Mouse (Mus musculus): Measurements from ENCODE around the gene A530016L24Rik. TPM values are rescaled to one million over a fixed set of nuclear protein-coding genes. Genes with fewer than 3 reads are reported as not detected.

A530016L24Rik gene
- total RNA-seq (2018; cell fraction: chromatin; rRNA removed): not detected
- total RNA-seq (2018; cell fraction: cytosol; rRNA removed): not detected
- not detected for total RNA-seq (2018; cell fraction: nucleus; rRNA removed)
- polyA plus RNA-seq (2018): not detected in 3 replicates

GRCm38 (mm10) chr12:112489134-112489533 is at the start of gene A530016L24Rik:
TSS of gene A530016L24Rik (plus strand) at chr12:112489448.
- Histone ChIP-seq H3K27ac (no peak within 1 kb of the TSS), H3K4me3 (ENCODE audit: inconsistent target) (no peak within 1 kb of the TSS), H3K36me3 (ENCODE audit: inconsistent target) (no peaks in the 10 kb centered on the region), H3K79me2 (ENCODE audit: inconsistent target) (no peaks in the 10 kb centered on the region)
- WGBS (ENCODE audit: missing documents): 89% methylated on average over 8 of the region's 8 CpGs

- no peaks in the 10 kb centered on the region for H3K36me3 ChIP-seq (ENCODE audit: inconsistent target)
- no peak overlapping the region for H3K27ac ChIP-seq
- 70% methylated on average over 1 of the region's 1 CpGs for WGBS (ENCODE audit: missing documents)
- no peaks in the 10 kb centered on the region for H3K79me2 ChIP-seq (ENCODE audit: inconsistent target)
- H3K4me3 ChIP-seq (ENCODE audit: inconsistent target): no peak overlapping the region
These were observed 49.3 kb upstream of the A530016L24Rik start for GRCm38 (mm10) chr12:112439993-112440392.

GRCm38 (mm10) chr12:112449144-112449827 is 40.0 kb upstream of the A530016L24Rik start:
- Histone ChIP-seq H3K27ac (no peak overlapping the region), H3K36me3 (ENCODE audit: inconsistent target) (no peaks in the 10 kb centered on the region), H3K4me3 (ENCODE audit: inconsistent target) (no peak overlapping the region), H3K79me2 (ENCODE audit: inconsistent target) (no peaks in the 10 kb centered on the region)
- WGBS (ENCODE audit: missing documents): 28% methylated on average over 18 of the region's 18 CpGs

- Histone ChIP-seq H3K36me3 (ENCODE audit: inconsistent target) (no peaks in the 10 kb centered on the region), H3K79me2 (ENCODE audit: inconsistent target) (no peaks in the 10 kb centered on the region), H3K4me3 (ENCODE audit: inconsistent target) (no peak overlapping the region), H3K27ac (no peak overlapping the region)
- 24% methylated on average over 8 of the region's 8 CpGs for WGBS (ENCODE audit: missing documents)
These were observed 39.4 kb upstream of the A530016L24Rik start for GRCm38 (mm10) chr12:112449828-112450180.

- no peak overlapping the region for H3K27ac ChIP-seq
- no peaks in the 10 kb centered on the region for H3K36me3 ChIP-seq (ENCODE audit: inconsistent target)
- H3K4me3 ChIP-seq (ENCODE audit: inconsistent target): no peak overlapping the region
- 62% methylated on average over 6 of the region's 6 CpGs for WGBS (ENCODE audit: missing documents)
- no peaks in the 10 kb centered on the region for H3K79me2 ChIP-seq (ENCODE audit: inconsistent target)
These were observed 38.4 kb upstream of the A530016L24Rik start for GRCm38 (mm10) chr12:112450883-112451282.

DNA sequence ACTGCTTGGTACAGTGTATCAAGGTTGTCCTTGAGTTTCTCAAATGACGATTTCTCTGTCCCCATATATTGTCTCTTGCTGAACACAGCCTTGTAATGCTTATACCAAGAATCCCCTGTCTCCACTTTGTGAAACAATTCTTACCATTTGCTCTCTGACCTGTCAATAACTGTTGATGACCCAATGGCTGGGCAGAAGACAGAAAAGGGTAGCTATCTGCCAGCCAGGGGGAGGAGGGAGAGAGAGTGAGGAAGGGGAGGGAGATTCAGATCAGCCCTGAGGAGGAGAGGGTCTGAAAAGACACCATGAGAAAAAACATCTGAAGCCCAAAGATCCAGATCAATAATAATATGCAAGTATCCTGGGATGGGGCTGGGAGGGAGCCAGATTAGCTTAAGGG is 37.9 kb upstream of the A530016L24Rik start:
- 93% methylated on average over 1 of the region's 1 CpGs for WGBS (ENCODE audit: missing documents)
- no peaks in the 10 kb centered on the region for H3K36me3 ChIP-seq (ENCODE audit: inconsistent target)

GRCm38 (mm10) chr12:112451826-112452225 is 37.4 kb upstream of the A530016L24Rik start:
- Histone ChIP-seq H3K36me3 (ENCODE audit: inconsistent target) (no peaks in the 10 kb centered on the region), H3K79me2 (ENCODE audit: inconsistent target) (no peaks in the 10 kb centered on the region), H3K27ac (no peak overlapping the region), H3K4me3 (ENCODE audit: inconsistent target) (no peak overlapping the region)
- WGBS (ENCODE audit: missing documents): 93% methylated on average over 9 of the region's 9 CpGs

More for the DNA sequence above, 37.9 kb upstream of the A530016L24Rik start:
- H3K79me2 ChIP-seq (ENCODE audit: inconsistent target): no peaks in the 10 kb centered on the region
- H3K27ac ChIP-seq: no peak overlapping the region
- H3K4me3 ChIP-seq (ENCODE audit: inconsistent target): no peak overlapping the region

DNA sequence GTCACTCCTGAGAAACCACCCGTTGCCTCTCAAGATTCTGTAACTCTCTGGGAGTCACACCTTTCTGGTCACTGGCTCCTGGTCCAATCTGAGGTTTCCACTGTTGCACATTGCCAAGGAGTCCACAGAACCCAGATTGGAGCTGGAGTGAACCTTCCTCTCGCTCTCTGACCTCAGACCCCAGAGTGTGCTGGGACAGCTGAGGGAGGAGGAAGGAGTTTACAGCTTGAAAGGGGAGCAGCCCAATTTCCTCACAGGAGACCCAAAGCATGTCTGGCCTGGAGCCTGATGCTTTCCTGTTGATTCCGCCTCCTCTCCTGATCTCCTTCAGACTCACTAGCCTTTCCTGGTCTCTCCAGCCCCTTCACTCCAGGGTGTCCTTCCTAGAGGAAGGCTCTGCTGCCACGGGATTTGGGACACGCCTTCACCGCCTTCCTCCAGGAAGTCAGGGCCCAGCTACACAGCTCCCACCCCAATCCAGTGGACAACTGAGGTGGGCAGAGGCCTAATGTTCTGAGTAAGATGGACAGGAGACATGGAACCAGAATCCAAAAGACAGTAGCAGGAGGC is 33.0 kb upstream of the A530016L24Rik start:
- no peaks in the 10 kb centered on the region for H3K36me3 ChIP-seq (ENCODE audit: inconsistent target)
- H3K79me2 ChIP-seq (ENCODE audit: inconsistent target): no peaks in the 10 kb centered on the region
- WGBS (ENCODE audit: missing documents): 73% methylated on average over 6 of the region's 6 CpGs
- H3K4me3 ChIP-seq (ENCODE audit: inconsistent target): no peak overlapping the region
- no peak overlapping the region for H3K27ac ChIP-seq

- WGBS (ENCODE audit: missing documents): 96% methylated on average over 4 of the region's 4 CpGs
- no peak overlapping the region for H3K27ac ChIP-seq
- H3K36me3 ChIP-seq (ENCODE audit: inconsistent target): no peaks in the 10 kb centered on the region
- no peak overlapping the region for H3K4me3 ChIP-seq (ENCODE audit: inconsistent target)
- no peaks in the 10 kb centered on the region for H3K79me2 ChIP-seq (ENCODE audit: inconsistent target)
These were observed 31.4 kb upstream of the A530016L24Rik start for GRCm38 (mm10) chr12:112457839-112458238.

DNA sequence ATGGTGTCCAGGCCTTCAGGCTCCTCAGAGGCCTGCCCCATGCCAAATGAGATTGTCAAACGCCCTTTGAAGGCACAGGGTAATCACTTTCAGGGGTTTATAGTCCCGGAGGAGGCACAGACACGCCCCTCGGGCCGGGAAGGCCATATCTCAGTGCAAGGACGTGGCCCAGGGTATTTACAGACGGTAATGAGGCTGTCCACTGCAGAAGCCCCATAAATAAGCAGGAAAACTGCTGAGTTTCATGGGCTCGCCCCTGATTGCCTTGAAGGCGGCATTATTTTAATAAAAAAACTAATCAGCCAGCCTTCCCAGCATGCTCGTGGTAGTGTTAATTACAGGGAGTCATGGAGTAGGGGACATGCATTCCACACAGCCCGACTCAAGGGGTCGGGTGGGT is 26.8 kb upstream of the A530016L24Rik start:
- no peaks in the 10 kb centered on the region for H3K79me2 ChIP-seq (ENCODE audit: inconsistent target)
- 92% methylated on average over 12 of the region's 12 CpGs for WGBS (ENCODE audit: missing documents)
- H3K27ac ChIP-seq: no peak overlapping the region
- H3K4me3 ChIP-seq (ENCODE audit: inconsistent target): no peak overlapping the region
- no peaks in the 10 kb centered on the region for H3K36me3 ChIP-seq (ENCODE audit: inconsistent target)

GRCm38 (mm10) chr12:112463209-112463608 is 26.0 kb upstream of the A530016L24Rik start:
- no peaks in the 10 kb centered on the region for H3K79me2 ChIP-seq (ENCODE audit: inconsistent target)
- no peak overlapping the region for H3K27ac ChIP-seq
- H3K4me3 ChIP-seq (ENCODE audit: inconsistent target): no peak overlapping the region
- WGBS (ENCODE audit: missing documents): 87% methylated on average over 4 of the region's 4 CpGs
- no peaks in the 10 kb centered on the region for H3K36me3 ChIP-seq (ENCODE audit: inconsistent target)

GRCm38 (mm10) chr12:112463750-112464444 is 25.4 kb upstream of the A530016L24Rik start:
- WGBS (ENCODE audit: missing documents): 2% methylated on average over 3 of the region's 3 CpGs
- Histone ChIP-seq H3K27ac (no peak overlapping the region), H3K79me2 (ENCODE audit: inconsistent target) (no peaks in the 10 kb centered on the region), H3K36me3 (ENCODE audit: inconsistent target) (no peaks in the 10 kb centered on the region), H3K4me3 (ENCODE audit: inconsistent target) (no peak overlapping the region)

GRCm38 (mm10) chr12:112464516-112464915 is 24.7 kb upstream of the A530016L24Rik start:
- H3K36me3 ChIP-seq (ENCODE audit: inconsistent target): no peaks in the 10 kb centered on the region
- 71% methylated on average over 3 of the region's 3 CpGs for WGBS (ENCODE audit: missing documents)
- H3K79me2 ChIP-seq (ENCODE audit: inconsistent target): no peaks in the 10 kb centered on the region
- H3K27ac ChIP-seq: no peak overlapping the region
- H3K4me3 ChIP-seq (ENCODE audit: inconsistent target): no peak overlapping the region

DNA sequence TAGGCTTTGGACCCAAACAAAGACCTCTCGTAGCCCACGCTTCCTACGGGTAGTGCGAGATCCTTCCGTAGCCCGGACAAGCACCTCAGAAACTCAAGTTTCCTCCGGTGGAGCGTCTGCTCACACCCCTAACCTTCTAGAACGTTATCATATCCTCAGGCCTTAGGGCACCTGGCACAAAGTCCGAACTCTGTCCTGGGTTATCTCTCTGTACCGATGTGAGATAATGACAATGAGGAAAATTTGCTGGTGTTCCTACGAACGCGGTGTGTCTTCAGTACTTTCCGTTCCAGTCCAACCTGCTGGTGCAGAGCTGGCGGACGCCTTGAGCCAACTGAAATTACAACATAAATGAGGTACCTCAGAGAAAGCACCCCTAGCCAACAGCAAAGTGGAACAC is 23.3 kb upstream of the A530016L24Rik start:
- Histone ChIP-seq H3K4me3 (ENCODE audit: inconsistent target) (no peak overlapping the region), H3K79me2 (ENCODE audit: inconsistent target) (no peaks in the 10 kb centered on the region), H3K36me3 (ENCODE audit: inconsistent target) (no peaks in the 10 kb centered on the region), H3K27ac (no peak overlapping the region)
- 94% methylated on average over 17 of the region's 17 CpGs for WGBS (ENCODE audit: missing documents)

DNA sequence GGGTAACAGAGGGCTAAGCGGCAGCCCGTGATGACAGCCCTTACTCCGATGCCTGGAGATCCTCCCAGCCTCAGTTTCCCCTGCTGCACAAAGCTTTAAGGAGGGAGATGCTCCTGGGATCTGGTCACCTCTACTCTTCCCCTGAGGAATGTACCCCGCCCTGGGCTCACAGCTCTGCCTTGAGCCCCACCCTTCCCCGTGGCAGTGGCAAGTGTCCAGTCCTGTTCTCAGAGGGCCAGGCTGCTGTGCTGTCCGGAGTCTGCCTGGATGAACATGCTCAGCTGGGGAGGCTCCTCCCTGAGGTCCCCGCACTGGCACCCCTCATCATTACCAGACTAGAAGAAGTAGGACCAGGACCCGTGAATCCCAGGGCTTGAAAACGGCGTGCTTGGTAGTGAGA is 21.9 kb upstream of the A530016L24Rik start:
- 81% methylated on average over 10 of the region's 10 CpGs for WGBS (ENCODE audit: missing documents)
- Histone ChIP-seq H3K4me3 (ENCODE audit: inconsistent target) (no peak overlapping the region), H3K27ac (no peak overlapping the region), H3K79me2 (ENCODE audit: inconsistent target) (no peaks in the 10 kb centered on the region), H3K36me3 (ENCODE audit: inconsistent target) (no peaks in the 10 kb centered on the region)
